Mouse (Mus musculus): ENCODE measurements at regions not wholly inside any gene's neighbourhood (a gene's known extent, or its start where the extent isn't known, plus 50 kb on each side); places are given as distances from the start of the nearest gene placed in this dataset.

DNA sequence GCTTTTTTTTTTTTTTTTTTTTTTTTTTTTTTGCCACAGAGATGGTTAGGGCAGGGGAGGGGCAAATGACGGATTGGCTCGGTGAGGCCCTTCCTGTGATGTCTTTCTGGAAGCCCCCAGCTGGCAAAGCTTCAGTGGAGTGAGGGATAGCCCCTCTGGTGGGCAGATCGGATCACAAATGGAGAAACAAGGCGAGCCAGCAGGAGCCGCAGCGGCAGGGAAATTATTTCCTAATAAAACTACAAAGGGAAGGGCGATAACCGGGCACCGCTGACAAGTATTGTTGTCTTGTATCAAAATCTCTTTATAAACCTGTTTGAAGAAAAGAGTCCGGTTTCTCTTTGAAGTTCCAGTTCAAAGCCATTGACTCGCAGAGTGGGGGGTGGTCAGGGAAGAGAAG lies 424.5 kb downstream of the Cd83 start:
- 52% methylated on average over 11 of the region's 11 CpGs for WGBS

DNA sequence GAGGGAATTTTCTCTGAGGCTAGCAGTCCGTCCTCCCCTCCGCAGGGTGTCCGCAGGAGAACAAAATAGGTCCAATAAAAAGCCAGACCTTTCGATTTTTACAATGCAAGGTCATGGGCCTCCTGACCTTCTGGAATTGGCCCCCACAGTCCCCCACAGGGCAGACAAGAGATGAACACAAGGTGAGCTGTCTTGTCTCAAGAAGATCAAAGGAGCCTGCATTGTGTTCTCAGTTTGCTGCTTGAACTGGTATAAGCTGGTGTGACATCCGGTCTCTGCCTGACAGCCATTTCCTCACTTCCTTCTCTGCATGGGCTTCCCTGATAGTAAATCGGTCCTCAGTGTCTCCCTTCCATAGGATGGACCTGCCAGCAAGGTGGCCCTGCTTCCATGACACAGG lies 425.5 kb downstream of the Cd83 start:
- Histone ChIP-seq H3K36me3 (ENCODE audit: control insufficient read depth, insufficient read depth, low read length) (no peaks in the 10 kb centered on the region), H3K9ac (ENCODE audit: low read length) (no peak overlapping the region), H3K4me1 (ENCODE audit: control insufficient read depth in 2 of 2, insufficient read depth in 2 of 2, low read length in 2 of 2) (peaks cover 8 to 29% of the 10 kb centered on the region in 2 experiments; a peak in 3 of 4 replicates), H3K4me3 (ENCODE audit: control insufficient read depth in 1 of 2, insufficient read depth in 1 of 2, low read depth in 1 of 2, low read length in 2 of 2) (no peak overlapping the region), H3K27ac (replicated peaks in 1 of 2; ENCODE audit: control insufficient read depth in 1 of 2, insufficient read depth in 1 of 2, low read depth in 2 of 2, low read length in 2 of 2) (no peak overlapping the region), H3K4me2 (ENCODE audit: low read length) (no peak overlapping the region), H3K9me3 (ENCODE audit: control insufficient read depth, low read length) (no peaks in the 10 kb centered on the region), H3K27me3 (ENCODE audit: control insufficient read depth, insufficient read depth, low read length) (no peaks in the 10 kb centered on the region)
- ATAC-seq (ENCODE audit: insufficient number of reproducible peaks, insufficient read depth, low FRiP score, low read depth): no peak
- WGBS: 64% methylated on average over 6 of the region's 6 CpGs

More for the DNA sequence above, 424.5 kb downstream of the Cd83 start:
- Histone ChIP-seq H3K36me3 (ENCODE audit: control insufficient read depth, insufficient read depth, low read length) (no peaks in the 10 kb centered on the region), H3K4me1 (ENCODE audit: control insufficient read depth in 2 of 2, insufficient read depth in 2 of 2, low read length in 2 of 2) (peaks cover 8 to 29% of the 10 kb centered on the region in 2 experiments; a peak in 3 of 4 replicates), H3K27me3 (ENCODE audit: control insufficient read depth, insufficient read depth, low read length) (no peaks in the 10 kb centered on the region), H3K9ac (ENCODE audit: low read length) (no peak overlapping the region), H3K4me2 (ENCODE audit: low read length) (no peak overlapping the region), H3K4me3 (ENCODE audit: control insufficient read depth in 1 of 2, insufficient read depth in 1 of 2, low read depth in 1 of 2, low read length in 2 of 2) (no peak overlapping the region), H3K9me3 (ENCODE audit: control insufficient read depth, low read length) (no peaks in the 10 kb centered on the region), H3K27ac (replicated peaks in 1 of 2; ENCODE audit: control insufficient read depth in 1 of 2, insufficient read depth in 1 of 2, low read depth in 2 of 2, low read length in 2 of 2) (no peak overlapping the region)
- ATAC-seq (ENCODE audit: insufficient number of reproducible peaks, insufficient read depth, low FRiP score, low read depth): no peak

DNA sequence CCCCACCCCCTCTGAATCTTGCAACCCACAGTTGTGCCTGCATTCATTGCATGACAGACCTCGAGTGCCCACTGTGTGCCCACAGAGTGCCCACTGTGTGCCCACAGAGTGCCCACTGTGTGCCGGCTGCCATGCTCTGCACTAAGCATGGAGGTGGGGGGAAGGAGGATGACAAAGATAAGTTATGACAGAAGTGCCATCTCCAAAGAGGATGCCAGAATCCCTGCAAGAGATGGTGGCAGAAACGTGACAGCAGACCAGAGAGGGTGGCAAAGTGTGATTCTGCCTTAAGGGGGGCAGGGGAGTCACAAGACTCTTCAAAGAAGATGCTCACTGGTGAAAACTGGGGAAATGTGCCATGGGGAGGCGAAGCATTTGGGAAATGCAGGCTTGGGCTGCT lies 427.8 kb downstream of the Cd83 start:
- ATAC-seq (ENCODE audit: insufficient number of reproducible peaks, insufficient read depth, low FRiP score, low read depth): no peak
- H3K36me3 ChIP-seq (ENCODE audit: control insufficient read depth, insufficient read depth, low read length): no peaks in the 10 kb centered on the region
- H3K4me1 ChIP-seq (ENCODE audit: control insufficient read depth in 2 of 2, insufficient read depth in 2 of 2, low read length in 2 of 2): peaks cover 4 to 25% of the 10 kb centered on the region in 2 experiments; a peak in 3 of 4 replicates
- no peak overlapping the region for H3K4me3 ChIP-seq (ENCODE audit: control insufficient read depth in 1 of 2, insufficient read depth in 1 of 2, low read depth in 1 of 2, low read length in 2 of 2)
- 76% methylated on average over 4 of the region's 4 CpGs for WGBS
- H3K27me3 ChIP-seq (ENCODE audit: control insufficient read depth, insufficient read depth, low read length): no peaks in the 10 kb centered on the region
- H3K9ac ChIP-seq (ENCODE audit: low read length): no peak overlapping the region
- H3K9me3 ChIP-seq (ENCODE audit: control insufficient read depth, low read length): no peaks in the 10 kb centered on the region
- H3K4me2 ChIP-seq (ENCODE audit: low read length): no peak overlapping the region
- no peak overlapping the region for H3K27ac ChIP-seq (replicated peaks in 1 of 2; ENCODE audit: control insufficient read depth in 1 of 2, insufficient read depth in 1 of 2, low read depth in 2 of 2, low read length in 2 of 2)

DNA sequence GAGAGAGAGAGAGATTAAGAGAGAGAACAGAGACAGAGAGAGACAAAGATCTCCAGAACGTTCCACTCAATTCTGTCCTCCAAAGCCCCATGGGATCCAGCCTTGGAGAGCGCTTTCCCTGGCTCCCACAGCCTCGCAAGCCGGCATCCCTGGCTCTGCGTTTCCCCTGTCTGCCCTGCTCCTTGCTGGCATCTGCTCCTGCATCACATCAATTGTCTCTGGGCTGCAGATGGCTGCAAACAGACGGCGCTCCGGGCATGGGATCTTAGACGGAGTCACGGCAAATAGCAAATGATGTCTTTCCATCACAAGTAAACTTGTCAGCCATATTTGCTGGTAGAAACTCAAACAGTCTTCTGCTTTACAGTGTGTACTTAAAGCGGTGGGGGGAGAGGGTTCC lies 428.4 kb downstream of the Cd83 start:
- Histone ChIP-seq H3K9me3 (ENCODE audit: control insufficient read depth, low read length) (no peaks in the 10 kb centered on the region), H3K27ac (replicated peaks in 1 of 2; ENCODE audit: control insufficient read depth in 1 of 2, insufficient read depth in 1 of 2, low read depth in 2 of 2, low read length in 2 of 2) (no peak overlapping the region), H3K27me3 (ENCODE audit: control insufficient read depth, insufficient read depth, low read length) (no peaks in the 10 kb centered on the region), H3K9ac (ENCODE audit: low read length) (no peak overlapping the region), H3K4me3 (ENCODE audit: control insufficient read depth in 1 of 2, insufficient read depth in 1 of 2, low read depth in 1 of 2, low read length in 2 of 2) (no peak overlapping the region), H3K4me1 (ENCODE audit: control insufficient read depth in 2 of 2, insufficient read depth in 2 of 2, low read length in 2 of 2) (peaks cover 4 to 25% of the 10 kb centered on the region in 2 experiments; a peak in 3 of 4 replicates), H3K36me3 (ENCODE audit: control insufficient read depth, insufficient read depth, low read length) (no peaks in the 10 kb centered on the region), H3K4me2 (ENCODE audit: low read length) (no peak overlapping the region)
- WGBS: 40% methylated on average over 11 of the region's 11 CpGs
- no peak for ATAC-seq (ENCODE audit: insufficient number of reproducible peaks, insufficient read depth, low FRiP score, low read depth)

DNA sequence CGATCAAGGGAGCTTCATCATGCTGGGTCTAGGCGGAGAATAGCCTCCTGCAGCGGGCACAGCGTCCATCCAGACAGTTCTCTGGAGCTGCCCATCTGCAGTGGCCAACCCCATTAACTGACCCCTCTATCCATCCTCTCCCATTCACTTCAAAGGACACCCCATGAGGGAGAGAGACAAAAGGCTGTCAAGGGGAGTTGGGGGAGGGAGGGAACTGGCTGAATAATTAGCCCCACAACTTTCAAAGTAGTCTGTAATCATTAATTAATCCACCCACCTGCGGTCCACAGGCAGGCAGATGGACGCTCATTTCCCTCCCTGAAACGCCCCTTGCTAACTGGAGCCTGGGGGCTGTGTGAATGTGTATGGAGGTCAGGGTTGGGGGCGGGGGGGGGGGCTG lies 433.7 kb downstream of the Cd83 start:
- Histone ChIP-seq H3K9ac (ENCODE audit: low read length) (no peak overlapping the region), H3K4me3 (ENCODE audit: control insufficient read depth in 1 of 2, insufficient read depth in 1 of 2, low read depth in 1 of 2, low read length in 2 of 2) (no peak overlapping the region), H3K36me3 (ENCODE audit: control insufficient read depth, insufficient read depth, low read length) (no peaks in the 10 kb centered on the region), H3K27me3 (ENCODE audit: control insufficient read depth, insufficient read depth, low read length) (no peaks in the 10 kb centered on the region), H3K4me1 (ENCODE audit: control insufficient read depth in 2 of 2, insufficient read depth in 2 of 2, low read length in 2 of 2) (peaks cover 11 to 23% of the 10 kb centered on the region in 2 experiments), H3K9me3 (ENCODE audit: control insufficient read depth, low read length) (no peaks in the 10 kb centered on the region), H3K27ac (replicated peaks in 1 of 2; ENCODE audit: control insufficient read depth in 1 of 2, insufficient read depth in 1 of 2, low read depth in 2 of 2, low read length in 2 of 2) (no peak overlapping the region), H3K4me2 (ENCODE audit: low read length) (no peak overlapping the region)
- ATAC-seq (ENCODE audit: insufficient number of reproducible peaks, insufficient read depth, low FRiP score, low read depth): no peak
- 57% methylated on average over 8 of the region's 8 CpGs for WGBS

DNA sequence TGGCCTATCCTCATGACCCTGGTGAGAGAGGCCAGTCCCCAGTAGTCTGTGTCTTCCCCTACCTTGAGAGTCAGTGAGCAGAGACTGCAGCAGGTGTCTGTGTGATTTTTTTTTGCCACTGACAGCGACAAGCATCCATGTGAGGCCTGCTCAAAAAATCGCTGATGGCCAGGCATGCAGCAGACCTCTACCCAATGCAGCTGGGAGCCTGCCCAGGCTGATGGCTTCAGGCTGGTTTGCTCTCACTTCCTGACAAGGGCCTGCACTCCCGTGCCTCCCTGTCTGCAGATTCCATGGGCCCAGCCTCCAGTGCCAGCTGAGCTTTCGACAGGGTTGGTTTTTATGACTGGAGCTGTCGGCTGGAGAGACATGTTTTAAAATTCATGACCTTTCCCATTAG lies 437.1 kb downstream of the Cd83 start:
- Histone ChIP-seq H3K4me3 (ENCODE audit: control insufficient read depth in 1 of 2, insufficient read depth in 1 of 2, low read depth in 1 of 2, low read length in 2 of 2) (no peak overlapping the region), H3K27me3 (ENCODE audit: control insufficient read depth, insufficient read depth, low read length) (no peaks in the 10 kb centered on the region), H3K9ac (ENCODE audit: low read length) (no peak overlapping the region), H3K4me2 (ENCODE audit: low read length) (no peak overlapping the region), H3K9me3 (ENCODE audit: control insufficient read depth, low read length) (peaks cover 13% of the 10 kb centered on the region; the same call in 1 of the 2 replicates), H3K4me1 (ENCODE audit: control insufficient read depth in 2 of 2, insufficient read depth in 2 of 2, low read length in 2 of 2) (peaks cover 9 to 14% of the 10 kb centered on the region in 2 experiments), H3K36me3 (ENCODE audit: control insufficient read depth, insufficient read depth, low read length) (no peaks in the 10 kb centered on the region), H3K27ac (replicated peaks in 1 of 2; ENCODE audit: control insufficient read depth in 1 of 2, insufficient read depth in 1 of 2, low read depth in 2 of 2, low read length in 2 of 2) (peak overlapping the region; percentile 26 to 57; a peak in 3 of 4 replicates)
- WGBS: 30% methylated on average over 5 of the region's 5 CpGs
- ATAC-seq (ENCODE audit: insufficient number of reproducible peaks, insufficient read depth, low FRiP score, low read depth): no peak

DNA sequence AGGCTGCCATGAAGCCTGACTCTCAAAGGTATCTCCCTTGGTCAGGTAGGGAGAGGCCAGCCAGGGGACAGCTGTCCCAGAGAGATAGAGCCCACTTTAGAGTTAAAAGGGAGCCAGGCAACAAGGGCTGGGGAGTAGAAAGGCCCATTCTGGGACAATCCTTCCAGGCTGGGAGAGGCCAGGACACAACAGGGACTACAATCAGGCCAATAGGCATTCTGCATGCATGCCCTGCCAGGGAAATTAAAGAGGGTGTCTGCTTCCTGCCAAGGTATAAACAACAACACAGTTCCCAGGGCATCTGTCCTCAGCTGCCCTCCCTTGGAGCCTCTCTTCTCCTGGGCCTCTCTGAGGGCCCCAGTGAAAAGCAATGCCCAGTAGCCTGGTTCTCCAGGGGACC lies 437.8 kb downstream of the Cd83 start:
- H3K4me2 ChIP-seq (ENCODE audit: low read length): no peak overlapping the region
- peak overlapping the region in 1 of 2 experiments; percentile 57; a peak in 2 of 4 replicates for H3K27ac ChIP-seq (replicated peaks in 1 of 2; ENCODE audit: control insufficient read depth in 1 of 2, insufficient read depth in 1 of 2, low read depth in 2 of 2, low read length in 2 of 2)

More for the DNA sequence above, 437.8 kb downstream of the Cd83 start:
- Histone ChIP-seq H3K4me3 (ENCODE audit: control insufficient read depth in 1 of 2, insufficient read depth in 1 of 2, low read depth in 1 of 2, low read length in 2 of 2) (no peak overlapping the region), H3K9ac (ENCODE audit: low read length) (no peak overlapping the region), H3K9me3 (ENCODE audit: control insufficient read depth, low read length) (peaks cover 13% of the 10 kb centered on the region; the same call in 1 of the 2 replicates), H3K4me1 (ENCODE audit: control insufficient read depth in 2 of 2, insufficient read depth in 2 of 2, low read length in 2 of 2) (peaks cover 9 to 14% of the 10 kb centered on the region in 2 experiments), H3K36me3 (ENCODE audit: control insufficient read depth, insufficient read depth, low read length) (no peaks in the 10 kb centered on the region), H3K27me3 (ENCODE audit: control insufficient read depth, insufficient read depth, low read length) (no peaks in the 10 kb centered on the region)
- ATAC-seq (ENCODE audit: insufficient number of reproducible peaks, insufficient read depth, low FRiP score, low read depth): no peak
